Mouse (Mus musculus): ENCODE measurements at regions not wholly inside any gene's neighbourhood (a gene's known extent, or its start where the extent isn't known, plus 50 kb on each side); places are given as distances from the start of the nearest gene placed in this dataset.
"Not testable (repeated sequence)": the region's sequence is repeated elsewhere in the genome, so short reads cannot be mapped to it uniquely, and the experiment has no call there.

DNA sequence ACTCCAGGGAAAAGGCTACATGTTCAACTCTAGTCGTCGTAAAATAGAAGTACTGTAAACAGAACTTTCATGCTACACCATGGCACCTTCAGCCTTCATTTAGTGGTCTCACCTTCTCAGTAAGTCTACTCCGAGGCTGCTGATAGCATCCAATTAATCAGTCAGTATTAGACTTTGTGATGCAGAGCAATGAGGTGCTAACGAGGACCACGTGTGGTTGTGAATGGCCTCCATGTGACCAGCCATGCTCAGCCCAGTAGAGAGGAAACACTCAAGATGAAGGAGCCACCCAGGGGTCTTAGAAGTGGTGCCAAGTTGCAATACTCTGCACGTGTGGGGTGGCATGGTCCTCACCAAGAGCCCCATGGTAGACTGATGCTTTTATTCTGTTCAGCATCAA is 112.2 kb upstream of the Nt5e start:
- DNase-seq (ENCODE audit: low spot score in 2 of 2) = no peak

DNA sequence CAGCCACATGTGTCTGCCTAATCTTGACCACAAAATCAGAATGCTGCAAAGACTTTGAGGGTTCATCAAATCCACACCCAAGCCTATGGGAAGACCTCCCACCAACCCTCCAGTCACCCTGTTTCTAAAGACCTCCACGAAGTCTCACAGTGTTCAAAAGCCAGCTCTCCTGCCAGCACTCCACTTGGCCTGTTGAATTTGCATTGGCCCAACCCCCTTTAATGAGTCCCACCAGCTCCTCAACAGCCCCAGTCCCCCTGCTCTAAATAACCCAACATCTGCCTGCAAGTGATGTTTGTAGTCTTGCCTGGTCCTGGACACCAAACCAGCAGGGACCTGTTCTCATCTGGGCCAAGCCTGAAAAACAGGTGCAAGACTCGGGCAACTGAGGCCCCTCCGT is 106.6 kb upstream of the Nt5e start:
- DNase-seq (ENCODE audit: low spot score in 2 of 2) = no peak

DNA sequence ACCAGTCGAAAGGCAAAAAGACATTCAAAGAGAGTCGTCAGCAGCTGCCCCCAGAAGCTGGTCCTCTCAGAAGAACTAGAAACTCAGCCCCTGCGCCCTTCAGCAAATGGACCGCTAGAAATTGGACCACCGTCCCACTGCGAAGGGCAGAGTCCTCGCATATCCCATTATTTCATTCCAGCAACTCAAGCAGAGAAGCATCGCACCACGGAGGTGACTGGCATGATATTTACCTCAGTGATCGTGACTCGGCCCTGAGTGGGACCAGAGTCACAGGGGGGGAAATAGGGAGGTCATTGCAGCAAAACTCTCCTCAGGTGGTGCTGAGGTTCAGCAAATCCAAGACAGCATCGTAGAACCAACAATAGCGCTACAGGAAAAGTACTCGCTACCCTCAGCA is 105.7 kb upstream of the Nt5e start:
- no peak for DNase-seq (ENCODE audit: low spot score in 2 of 2)

DNA sequence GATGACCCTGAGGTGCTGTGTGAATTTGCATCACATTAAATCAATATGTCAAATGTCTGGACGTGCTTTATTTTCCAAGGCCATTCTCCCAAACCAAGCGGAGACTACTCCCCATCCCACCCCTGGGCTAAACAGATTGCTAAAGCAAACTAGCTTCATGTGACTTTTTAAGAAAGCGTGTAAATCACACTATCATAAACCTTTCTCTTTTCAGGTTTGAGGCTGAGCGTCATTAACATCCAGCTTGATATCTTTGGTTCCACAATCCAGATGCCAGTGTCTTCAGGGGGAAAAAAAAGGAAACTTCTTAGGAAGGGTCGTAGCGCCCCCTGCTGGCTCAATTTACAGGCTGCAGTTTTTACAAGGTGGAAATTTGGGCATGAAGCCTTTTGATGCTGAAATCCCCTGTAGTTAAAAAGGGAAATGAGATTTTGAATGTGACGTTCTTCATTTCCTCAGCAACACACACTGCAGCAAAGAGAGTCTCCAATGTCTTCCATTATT is 105.1 kb upstream of the Nt5e start:
- peak; percentile 76 to 82 for DNase-seq (ENCODE audit: low spot score in 2 of 2)

DNA sequence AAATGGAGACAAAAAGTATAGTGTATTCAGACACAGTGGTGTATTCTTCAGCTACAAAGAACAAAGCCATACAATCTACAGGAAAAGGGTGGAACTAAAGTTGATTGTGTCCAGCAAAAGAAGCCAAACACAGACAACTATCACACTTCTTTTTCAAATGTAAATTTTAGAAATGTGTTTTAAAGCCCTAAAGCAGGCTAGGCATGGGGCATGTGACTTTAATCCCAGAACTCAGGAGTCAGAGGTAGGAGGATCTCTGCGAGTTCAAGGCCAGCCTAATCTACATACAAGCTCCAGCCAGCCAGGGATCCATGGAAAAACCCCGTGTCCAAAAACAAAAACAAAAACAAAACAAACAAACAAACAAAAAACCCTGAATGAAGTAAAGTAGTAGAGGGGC is 89.9 kb upstream of the Nt5e start:
- no peak for DNase-seq (ENCODE audit: low spot score in 2 of 2)

DNA sequence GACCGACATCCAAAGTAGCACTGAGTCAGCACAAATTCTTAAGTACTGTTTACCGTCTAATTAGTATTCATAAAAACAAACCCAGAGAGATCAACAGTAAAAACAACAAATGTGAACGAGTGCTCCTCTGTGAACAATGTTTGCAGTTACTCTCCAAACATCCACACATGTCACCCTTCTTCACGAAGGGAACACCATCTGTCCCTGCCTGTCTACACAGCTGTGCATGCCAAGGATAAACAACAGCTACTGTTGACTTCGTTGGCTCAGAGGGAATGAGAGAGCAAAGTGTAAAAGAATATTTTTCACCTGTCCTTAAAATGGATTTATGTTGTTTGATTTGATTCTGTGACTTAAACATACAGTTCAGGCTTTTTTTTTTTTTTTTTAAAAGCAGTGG is 88.7 kb upstream of the Nt5e start:
- no peak for DNase-seq (ENCODE audit: low spot score in 2 of 2)

DNA sequence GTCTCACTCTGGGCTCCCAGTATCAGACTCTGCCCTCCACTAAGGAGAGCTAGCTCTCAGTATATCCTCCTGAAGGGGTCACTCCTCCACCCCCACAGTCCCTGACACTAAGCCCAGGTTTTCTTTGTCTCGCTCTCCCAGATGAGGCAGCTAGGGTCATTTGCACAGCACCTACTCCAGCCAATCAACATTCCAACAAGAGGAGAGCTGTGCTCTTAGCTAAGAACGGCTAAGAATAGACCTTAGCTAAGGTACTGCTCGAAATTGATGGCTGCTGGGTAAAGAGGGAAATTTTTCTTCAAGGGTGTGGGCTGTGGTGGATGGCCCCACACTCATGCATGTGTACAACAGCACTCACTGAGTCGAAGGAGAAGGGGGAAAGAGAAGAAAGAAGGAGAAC is 86.3 kb upstream of the Nt5e start:
- no peak for DNase-seq (ENCODE audit: low spot score in 2 of 2)

DNA sequence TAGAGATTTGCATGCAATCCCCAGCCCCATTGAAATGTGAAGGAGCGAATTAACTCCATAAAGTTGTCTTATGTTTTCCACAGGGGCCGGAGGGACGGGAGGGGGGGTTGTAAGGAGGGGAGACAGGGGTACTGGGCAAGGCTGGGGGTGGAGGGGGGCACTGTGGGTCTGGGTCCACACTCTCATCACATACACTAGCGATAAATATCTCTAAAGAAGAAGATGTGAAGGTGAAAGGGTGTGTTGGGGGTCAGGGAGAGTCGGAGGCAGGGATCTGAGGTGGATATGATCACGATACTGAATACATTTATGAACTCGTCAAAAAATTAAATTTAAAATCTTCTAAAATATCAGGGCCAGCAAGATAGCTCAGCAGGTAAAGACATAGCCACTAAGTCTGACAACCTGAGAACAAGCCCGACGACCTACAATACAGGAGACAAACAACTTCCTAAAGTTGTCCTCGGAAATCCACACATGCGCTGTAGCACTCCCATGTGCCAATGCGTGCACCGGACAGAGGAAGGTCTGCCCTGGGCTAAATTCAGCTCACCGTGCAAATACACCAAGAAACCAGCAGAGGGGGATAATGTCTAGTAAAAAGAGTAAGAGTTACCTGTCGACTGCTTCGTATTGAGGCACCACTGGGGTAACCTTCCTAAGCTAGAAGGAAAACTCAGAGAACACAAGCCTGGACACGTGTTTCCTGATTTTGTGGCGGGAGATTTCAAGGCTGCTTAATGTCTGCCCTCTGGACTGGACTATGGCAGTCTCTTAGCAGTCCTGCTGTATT is 85.6 kb upstream of the Nt5e start:
- peak; percentile 65 to 70 for DNase-seq (ENCODE audit: low spot score in 2 of 2)

DNA sequence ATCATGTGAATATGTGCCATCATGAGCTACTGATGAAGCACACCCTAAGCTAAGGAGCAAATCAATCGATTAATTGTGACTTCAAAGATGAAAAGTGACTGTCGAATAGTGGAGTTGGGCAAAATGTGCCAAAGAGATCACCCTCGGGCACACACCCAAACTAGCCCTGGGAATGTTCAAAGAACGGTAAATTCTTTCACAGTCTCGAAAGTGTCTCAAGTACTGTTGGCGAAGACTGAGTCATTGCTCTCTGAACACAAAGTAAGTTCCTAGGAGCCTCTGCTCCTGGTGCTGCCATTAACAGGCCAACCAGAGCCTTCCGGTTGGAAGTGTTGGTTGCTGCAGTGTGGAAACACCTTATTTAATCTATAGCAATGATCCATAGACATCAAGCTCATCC is 84.5 kb upstream of the Nt5e start:
- DNase-seq (ENCODE audit: low spot score in 2 of 2) = no peak

DNA sequence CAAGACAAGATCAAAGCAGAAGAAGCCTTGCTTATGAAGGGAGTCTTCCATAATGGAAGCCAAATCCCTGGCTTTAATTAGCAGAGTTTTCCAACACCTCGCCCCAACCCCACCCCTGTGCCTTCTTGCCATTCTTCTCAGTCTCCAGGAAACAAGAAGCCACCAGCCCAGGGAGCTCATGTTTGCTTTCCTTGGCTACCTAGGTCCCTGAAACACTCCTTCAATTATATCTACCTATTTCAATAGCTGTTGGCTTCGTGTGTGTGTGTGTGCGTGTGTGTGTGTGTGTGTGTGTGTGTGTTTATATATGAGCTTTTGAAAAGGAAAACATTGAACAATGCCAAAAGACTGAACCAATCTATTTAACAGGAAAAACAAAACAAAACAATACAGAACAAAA is 82.5 kb upstream of the Nt5e start:
- no peak for DNase-seq (ENCODE audit: low spot score in 2 of 2)

DNA sequence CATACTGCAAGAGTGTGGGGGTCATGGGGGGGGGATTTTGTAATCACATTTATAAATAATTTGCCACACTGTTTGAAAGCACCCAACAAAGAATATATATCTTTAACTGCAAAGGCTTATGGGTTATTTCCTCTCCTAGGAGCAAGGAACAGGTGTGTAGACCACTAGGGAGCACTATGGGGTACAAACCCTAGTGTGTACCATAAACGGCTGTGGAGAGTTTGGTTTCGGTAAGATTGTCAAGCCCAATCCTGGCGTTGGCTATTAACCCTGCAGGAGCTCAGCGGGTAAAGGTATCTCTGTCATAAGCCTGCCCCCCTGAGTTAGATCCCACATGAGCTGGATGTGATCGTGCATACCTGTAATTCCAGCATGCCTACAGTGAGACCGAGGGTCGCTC is 71.0 kb upstream of the Nt5e start:
- DNase-seq (ENCODE audit: low spot score in 2 of 2) = no peak

DNA sequence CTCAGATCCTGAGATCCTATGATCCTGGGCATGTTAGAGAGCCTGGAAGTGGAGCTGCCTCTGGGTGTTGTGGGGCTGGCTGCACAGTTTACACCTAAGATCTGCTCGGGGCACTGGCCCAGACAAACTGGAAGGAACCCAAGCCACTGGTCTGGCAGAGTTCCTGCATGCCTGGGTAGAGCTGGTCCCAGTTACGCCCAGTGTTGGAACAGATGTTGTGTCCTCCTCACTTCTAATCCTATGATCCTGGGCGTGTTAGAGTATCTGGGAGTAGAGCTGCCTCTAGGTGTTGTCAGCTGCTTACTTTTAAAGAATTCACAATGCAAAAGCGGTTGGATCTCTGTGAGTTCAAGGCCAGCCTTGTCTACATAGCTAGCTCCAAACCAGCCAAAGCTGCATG is 67.4 kb upstream of the Nt5e start:
- DNase-seq (ENCODE audit: low spot score in 2 of 2) = no peak

DNA sequence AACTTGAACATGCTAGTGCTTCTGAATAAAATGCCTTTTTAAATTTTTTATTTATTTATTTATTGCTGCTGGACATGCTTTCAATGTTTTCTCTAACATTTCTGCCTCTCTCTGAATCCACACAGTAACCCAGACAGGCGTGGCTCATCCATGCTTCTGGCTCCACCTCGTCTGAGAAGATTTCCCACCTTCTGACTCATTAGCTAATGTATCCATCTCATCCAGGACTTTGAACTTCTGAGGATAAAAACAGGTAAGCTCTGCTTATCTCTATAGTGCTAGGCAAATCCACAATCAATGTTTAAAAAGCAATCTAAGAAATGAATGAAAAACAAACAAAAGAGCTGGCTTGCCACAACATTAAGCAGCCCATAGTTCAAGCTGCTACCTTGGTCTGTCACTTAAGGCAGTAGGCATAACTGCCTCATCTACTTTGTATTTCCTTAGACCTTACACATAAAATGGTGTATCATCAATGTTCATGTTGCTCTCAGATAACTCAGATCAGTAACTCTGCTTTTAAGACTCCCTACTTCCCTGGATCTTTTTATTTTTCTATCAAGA is 66.8 kb upstream of the Nt5e start:
- DNase-seq (ENCODE audit: low spot score in 2 of 2) = no peak

DNA sequence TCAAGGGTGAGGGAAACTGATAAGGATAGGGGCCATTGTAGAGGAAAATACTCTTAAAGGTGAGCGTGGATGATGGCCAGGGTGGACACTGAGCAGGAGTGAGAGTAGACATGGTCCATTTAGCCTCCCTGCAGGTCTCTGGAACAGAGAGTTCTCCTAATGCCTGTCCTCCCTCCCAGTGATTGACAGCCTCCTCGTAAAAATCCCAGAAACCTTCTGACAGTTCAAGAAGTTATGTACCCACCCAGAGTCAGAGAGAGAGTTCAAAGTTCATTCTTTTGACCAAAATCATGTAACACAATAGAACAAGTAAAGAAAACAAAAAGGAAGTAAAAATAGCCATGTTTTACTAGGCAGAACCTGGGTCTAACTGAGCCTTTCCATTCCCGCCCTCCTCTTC is 64.5 kb upstream of the Nt5e start:
- DNase-seq (ENCODE audit: low spot score in 2 of 2) = no peak

DNA sequence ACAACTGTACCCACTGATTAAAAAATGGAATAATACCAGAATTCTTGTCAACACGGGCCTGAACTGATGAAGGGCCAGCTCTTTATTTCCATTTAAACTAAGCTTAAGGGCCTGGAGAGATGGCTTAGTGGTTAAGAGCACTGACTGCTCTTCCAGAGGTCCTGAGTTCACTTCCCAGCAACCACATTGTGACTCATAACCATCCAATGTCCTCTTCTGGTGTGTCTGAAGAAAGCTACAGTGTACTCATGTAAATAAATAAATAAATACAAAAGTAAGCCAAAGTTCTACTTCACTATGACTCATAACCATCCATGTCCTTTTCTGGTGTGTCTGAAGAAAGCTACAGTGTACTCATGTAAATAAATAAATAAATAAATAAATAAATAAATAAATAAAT is 60.7 kb upstream of the Nt5e start:
- DNase-seq (ENCODE audit: low spot score in 2 of 2) = not testable (repeated sequence)

DNA sequence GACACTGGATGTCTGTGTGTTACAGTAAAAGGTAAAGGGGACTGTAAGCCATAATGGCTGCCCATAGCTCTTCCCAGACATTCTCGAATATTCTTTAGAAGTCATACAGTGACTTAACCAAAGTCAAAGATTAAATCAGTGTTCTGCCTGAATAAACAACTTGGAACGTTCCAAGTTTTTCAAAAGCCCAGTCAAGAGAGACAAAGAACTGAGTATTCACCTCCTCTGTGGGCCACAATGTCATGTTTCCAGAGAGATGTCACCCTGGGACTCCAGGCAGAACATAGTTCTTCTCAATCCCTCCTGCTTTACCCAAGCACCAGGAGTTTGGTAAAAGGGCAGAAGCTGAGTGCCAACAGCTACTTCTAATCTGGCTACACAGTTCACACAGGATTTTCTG is 58.2 kb upstream of the Nt5e start:
- no peak for DNase-seq (ENCODE audit: low spot score in 2 of 2)

DNA sequence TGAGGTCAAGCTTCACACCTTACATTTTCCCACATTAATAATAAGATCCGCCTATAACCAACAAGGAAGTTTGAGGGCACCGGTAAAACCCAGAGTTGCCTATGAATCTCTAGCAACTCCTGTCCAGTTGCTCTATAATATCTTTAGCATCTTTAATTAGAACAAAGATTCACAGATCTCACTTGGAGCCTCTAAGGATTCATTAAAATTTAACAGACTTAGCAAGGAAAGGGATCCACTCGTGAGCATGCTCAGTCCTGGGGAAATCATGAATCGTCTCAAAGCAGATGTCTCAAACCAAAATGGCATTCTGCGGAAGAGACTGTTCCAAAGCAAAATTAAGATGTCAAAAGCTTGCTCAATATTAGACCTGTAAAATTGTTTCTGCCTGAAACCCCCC is 57.8 kb upstream of the Nt5e start:
- DNase-seq (ENCODE audit: low spot score in 2 of 2) = no peak

DNA sequence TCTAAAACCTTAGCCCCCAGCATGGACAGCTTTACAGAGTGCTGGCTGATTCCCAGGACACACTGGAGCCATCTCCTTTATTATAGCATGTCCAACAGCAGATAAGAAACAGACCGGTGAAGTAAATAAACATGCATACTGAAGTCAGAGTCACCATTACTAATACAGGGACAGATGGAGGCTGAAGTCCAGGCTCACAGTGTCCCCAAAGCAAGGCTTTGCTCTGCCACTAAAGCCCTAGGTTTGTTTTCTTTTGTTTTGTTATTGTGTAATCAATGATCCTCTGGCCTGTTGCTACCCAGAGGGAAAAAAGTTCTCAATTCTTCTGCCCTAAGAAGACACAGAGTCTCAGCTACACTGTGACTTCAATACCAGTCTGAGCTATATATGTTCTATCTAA is 56.2 kb upstream of the Nt5e start:
- DNase-seq (ENCODE audit: low spot score in 2 of 2) = no peak

DNA sequence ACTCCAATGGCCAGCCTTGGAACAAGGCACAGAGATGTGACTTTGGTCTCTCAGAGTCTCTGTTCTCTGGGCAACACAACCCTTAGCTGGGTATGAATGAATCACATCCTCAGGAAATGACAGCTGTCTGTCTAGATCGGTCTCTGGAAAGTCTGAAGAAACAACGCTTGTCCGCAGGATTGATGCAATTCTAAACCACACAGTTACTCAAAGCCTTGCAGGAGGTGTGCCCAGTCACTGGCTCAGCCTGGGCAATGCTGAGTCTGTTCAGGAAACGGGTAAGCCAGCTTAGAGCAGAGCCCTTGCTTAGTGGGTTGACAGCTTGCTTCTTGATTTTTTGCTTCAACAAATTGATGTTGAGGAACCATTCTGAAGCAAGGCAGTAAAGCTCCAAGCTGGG is 53.7 kb upstream of the Nt5e start:
- DNase-seq (ENCODE audit: low spot score in 2 of 2) = no peak

DNA sequence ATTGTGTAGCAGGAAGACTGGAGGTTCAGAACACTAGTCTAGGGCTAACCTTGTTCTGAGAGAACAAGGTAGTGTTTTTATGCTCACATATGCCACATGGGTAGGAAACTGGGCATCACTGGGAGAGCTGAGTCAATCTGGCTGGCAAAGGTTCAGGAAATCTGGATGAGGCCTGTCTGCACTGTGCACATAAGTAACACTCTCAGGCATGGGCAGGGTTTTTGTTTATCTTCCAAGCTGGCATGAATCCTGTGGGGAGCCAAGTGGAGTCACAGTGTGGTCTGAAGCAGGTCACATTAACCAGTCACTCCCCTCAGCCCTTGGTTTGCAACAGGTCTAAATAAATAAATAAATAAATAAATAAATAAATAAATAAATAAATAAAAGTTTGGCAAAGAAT is 53.0 kb upstream of the Nt5e start:
- peak; percentile 12 to 13 for DNase-seq (ENCODE audit: low spot score in 2 of 2)

DNA sequence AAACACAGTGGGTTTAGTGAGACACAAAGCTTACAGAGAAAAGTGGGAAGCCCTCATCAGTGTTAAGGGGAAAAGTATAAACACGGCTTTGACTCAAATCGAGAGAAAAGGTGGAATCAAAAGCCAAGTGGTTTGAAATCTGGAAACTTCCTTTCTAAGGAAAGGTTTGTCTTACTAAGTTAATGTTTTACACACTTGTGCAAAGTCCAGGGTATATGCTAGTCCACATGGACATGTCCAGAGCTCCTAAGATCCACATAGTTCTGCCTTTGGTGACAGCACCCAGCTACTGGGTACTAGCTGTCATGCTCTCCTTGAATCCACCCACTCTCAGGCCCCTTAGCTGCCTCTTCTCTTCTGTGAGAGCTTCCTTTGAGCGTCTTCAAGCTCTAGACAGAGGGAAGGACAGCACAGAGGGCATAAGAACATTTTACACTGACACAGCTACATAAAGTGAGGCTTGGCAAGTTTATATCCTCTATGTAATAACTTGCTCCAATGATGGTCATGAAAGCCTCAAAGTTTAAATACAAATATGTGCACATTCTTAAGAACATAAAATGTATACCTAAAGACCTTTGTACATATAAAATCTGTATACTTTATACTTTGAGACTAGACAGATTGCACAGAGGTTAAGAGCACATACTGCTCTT is 52.2 kb upstream of the Nt5e start:
- DNase-seq (ENCODE audit: low spot score in 2 of 2) = no peak

DNA sequence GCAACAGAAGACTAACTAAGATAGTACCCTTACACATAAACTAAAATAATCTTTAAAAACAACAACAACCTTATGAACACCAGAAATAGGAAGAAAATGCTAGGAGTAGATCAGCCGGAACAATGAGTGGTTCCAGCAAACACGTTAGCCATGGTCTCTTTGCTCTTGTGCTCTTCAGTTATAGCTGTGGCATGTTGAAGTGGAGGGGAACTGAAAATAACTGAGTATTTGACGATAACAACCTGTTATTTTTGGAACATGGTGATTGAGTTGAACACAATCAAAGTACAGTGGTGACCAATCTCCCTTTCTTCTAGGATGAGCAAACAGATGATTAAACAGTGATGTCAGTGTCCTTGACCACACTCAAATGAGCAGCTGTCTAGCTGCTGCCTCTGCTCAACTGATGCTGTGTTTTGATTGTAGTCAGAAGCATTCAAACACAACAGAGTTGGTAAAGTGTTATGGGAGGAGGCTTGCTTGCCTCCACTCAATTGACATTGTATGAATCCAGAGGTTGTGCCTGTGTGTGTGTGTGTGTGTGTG is 50.9 kb upstream of the Nt5e start:
- DNase-seq (ENCODE audit: low spot score in 2 of 2) = no peak

Data from layer of hippocampus, postnatal 10 days (tissue).